Mouse (Mus musculus) left cerebral cortex, adult 18-20 months (tissue): ENCODE data around the gene Csmd2. TPM values are rescaled to one million over a fixed set of nuclear protein-coding genes. Genes with fewer than 3 reads are reported as not detected.

Experiments
- DNase-seq, 2 experiments: peaks; one replicate each; pipeline ENCODE4 v3.0.0; 2021 to 2022; ENCODE audit warnings: low spot score in 2 of 2, mixed read lengths in 1 of 2
- long read RNA-seq, 2 experiments: library from polyadenylated mRNA; stranded (forward); transcript quantifications; one replicate each; pipeline ENCODE4 v2.0.0; 2021
- total RNA-seq, 2 experiments: library from RNA; stranded (reverse); gene quantifications; 2 replicates each; pipeline ENCODE4 v1.2.3; 2021

The Csmd2 gene
- 10 to 100 TPM; 42.9 to 48.6 TPM for total RNA-seq
- long read RNA-seq, experiment 1, partial matches to known transcripts: 3 of 16 reads
- long read RNA-seq, experiment 1, other reads (novel, unspliced or antisense): 13 of 16 reads
- long read RNA-seq, experiment 2, partial matches to known transcripts: 2 of 11 reads
- long read RNA-seq, experiment 2, other reads (novel, unspliced or antisense): 9 of 11 reads

DNA sequence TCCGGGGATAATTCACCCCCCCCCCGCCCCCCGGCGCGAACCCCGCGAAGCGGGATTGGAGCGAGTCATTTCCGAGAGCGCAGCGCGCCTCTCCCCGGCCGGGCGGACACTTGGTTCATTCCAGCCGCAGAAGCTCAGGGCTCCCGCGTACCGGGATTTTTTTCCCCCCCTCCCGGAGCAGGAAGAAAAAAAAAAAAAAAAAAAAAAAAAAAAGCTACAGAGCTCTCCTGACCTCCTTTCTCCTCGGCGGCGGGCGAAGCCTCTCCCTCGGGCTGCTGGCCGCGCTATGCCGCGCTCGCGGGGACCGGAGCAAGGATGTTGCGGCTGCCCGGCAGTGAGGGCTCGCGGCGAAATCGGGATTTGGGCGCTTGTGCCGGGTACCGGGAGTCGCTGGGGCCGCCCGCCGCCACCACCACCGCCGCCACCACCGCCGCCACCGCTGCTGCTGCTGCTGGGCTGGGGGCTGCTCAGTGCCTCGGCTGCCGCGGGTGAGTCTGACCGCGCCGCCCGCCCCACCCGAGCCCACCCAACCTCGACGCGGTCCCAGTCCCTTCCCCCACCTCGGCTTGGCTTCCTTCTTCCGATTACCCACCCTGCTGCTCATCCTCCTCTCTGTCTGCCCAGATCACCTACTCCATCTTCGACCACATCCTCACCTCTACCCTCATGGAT is at the start of gene Csmd2:
Gene Csmd2, plus strand, starts transcription at position 74 of the 672 bp plus-strand sequence.
- DNase-seq: peak; percentile 62 to 79

DNA sequence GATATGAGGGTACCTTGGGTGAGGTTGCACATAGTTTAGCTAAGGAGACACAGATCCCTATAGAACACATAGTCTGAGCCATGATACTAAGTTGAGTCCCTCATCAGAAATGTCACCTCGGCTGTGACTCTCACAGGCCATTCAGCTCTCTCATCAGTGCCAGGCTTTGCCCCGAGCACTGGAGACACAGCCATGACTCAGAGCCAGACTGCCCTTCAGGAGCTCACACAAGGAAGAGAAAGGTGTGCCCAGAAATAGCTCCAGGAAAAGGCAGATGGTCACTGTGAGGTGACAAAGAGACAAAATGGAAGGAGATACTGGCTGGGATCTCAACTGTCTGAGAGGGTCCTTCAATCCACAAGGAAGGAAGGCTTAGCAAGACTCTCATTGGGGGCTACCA is 40.0 kb upstream of the Csmd2 start:
- DNase-seq: no peak

DNA sequence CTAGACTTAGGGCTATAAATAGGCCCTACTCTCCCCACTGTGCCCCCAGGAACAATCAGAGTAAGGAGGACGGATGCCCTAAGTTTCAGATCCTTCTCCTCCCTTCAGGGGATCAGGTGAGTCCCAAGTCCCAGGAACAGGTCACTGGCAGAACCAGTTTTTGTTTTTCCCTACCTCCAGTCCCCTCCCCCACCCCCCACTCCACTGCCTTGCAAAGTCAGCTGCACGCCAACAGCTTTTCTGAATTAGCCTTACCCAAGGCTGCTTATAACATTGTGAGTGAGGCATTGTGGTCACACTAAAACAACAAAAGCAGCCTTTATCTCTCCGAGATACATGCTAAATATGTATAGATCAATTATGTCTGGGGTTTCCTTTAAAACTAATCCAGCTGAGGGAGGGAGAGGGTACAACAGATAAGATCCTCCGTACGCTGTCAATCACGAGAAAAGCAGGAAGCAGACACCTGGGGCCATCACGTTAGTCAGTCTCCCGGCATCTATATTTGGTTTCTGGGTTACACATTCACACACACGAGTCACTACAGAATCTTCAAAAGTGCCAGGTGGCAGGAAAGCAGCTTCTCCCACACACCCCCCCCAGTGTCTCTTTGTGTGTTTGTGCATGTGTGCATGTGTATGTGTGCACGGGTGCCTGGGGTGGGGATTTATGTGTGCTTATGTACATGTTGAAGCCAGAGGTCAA is 34.5 kb upstream of the Csmd2 start:
- DNase-seq: no peak

DNA sequence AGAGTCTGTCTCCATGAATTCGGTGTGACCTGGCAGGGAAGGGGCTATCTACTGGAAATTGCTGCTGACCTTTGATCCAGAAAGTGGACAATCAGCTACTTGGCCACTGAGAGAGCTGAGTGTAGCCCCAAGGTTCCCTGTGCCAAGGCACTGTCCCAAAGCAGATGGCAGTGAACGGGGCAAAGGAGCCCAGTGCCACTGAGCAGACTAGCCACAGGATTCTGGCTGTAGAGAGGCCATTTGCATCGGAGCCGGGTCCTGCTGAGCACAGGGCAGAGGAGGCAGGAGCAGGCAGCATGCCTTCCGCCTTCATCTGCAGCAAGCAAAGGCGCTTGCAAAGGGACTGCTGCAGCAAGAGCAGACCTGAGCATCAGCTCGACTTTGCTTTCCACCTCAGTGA is 18.6 kb upstream of the Csmd2 start:
- no peak for DNase-seq

DNA sequence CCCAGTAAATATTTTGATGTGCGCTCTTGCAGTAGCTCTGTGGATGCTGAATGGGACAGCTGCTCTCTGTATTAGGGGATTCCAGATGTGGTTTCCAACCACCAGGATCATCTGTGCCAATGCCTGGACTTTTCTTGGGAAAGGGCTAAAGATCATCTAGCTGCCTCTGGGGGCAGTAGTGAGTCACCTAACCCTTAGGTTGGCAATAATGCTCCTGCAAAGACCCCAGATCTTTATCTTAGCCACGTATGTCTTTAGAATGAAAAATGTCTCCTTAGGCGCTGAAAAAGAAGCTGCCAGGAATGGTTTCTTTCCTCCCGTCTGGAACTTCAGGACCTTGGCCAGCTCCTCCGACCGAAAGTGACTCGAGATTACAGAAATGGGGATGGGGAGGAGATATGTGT is 17.6 kb upstream of the Csmd2 start:
- no peak for DNase-seq

DNA sequence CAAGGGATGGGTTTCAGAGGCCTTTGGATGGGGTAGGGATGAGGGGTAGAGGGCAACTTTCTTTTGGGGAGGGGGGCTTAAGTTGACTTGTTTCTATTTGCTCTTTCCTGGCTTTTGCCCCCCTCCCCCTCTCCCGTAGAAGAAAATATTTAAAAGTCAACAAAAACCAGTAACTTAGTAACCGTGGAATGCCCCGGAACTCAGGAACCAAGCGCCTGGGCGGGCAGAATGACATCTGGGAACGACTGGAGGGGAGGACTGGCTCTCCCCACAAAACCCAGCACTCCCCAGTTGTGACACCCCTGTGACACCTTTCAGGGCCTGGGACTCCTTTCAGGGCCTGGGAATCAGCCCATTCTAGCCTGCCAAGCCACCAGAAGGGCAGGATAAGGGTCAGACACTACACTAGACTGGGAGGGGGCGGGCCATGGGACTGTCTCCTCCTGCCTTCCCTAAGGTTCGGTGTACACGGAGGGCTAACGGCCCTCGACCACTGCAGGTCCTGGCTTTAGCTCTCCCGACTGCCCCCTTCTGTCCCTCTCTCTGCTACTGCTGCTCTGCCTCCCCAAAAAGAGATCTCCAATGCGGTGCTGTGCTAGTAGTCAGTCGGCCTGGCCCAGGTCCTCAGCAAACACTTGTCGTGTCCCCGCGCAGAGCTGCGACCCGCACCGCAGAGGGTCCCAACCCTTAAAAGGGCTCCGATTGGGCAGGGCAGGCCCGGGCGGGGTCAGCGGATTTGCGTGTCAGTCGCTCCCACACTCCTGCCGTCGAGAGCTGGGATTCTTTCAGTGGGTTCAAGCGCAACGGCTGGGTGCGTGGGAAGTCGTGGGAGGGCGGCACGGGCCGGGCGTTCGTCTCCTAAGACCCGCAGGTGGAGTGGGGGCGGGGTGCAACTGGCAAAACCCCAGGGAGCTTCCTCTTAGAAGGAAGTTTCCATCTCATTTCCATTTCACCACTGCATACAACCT is 16.5 kb upstream of the Csmd2 start, which contains the start of gene CK137956:
Gene CK137956, minus strand, starts transcription at position 51 of the 968 bp plus-strand sequence.
- no peak for DNase-seq

DNA sequence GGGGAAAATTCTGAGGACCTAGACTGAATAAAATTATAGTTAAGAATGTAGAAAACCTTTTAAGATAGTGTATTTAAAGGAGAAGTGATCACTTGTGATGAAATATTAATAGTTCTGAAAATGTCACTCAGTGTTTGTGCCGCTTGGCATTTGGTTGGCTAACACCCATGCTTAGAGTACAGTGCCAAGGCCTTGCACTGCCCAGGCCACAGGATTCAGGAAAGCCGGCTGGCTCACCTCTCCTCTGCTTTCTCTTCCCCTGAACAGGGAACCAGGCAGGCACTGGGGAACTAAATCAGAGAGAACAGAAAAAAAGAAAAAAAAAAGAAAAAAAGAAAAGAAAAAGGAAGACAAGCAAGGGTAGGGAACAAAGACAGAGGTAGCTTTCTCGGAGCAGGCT is 14.7 kb upstream of the Csmd2 start:
- DNase-seq: no peak

DNA sequence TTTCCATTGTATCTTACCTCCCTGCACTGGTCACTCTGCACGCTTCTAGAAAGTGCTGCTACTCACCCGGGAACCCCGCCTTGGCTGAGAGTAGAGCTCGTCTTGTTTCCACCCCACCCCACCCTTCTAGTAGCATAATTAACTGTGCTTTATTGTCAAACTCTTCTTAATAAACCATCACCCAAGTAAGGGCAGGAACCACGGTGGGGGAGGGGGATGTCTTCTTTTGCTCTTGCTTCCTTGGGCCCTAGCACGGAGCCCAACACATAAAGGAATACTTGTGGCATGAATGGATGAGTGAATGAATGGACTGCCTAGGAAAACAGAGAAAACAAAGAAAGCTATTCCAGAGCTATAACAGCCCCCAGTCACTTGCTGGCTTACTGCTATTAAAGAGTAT is 6.5 kb upstream of the Csmd2 start:
- DNase-seq: no peak

DNA sequence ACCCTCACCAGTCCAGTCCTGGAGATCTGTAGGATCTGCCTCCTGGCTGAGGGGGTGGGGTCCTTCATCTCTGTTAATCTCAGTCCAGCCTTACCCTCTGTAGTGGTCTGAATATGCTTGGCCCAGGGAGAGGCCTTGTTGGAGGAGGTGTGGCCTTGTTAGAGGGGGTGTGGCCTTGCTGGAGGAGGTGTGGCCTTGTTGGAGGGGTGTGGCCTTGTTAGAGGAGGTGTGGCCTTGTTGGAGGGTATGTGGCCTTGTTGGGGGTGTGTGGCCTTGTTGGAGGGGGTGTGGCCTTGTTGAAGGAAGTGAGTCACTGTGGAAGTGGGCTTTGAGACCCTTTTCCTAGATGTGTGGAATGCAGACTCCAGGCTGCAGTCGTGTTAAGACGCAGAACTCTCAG is 3.2 kb upstream of the Csmd2 start:
- DNase-seq: no peak

DNA sequence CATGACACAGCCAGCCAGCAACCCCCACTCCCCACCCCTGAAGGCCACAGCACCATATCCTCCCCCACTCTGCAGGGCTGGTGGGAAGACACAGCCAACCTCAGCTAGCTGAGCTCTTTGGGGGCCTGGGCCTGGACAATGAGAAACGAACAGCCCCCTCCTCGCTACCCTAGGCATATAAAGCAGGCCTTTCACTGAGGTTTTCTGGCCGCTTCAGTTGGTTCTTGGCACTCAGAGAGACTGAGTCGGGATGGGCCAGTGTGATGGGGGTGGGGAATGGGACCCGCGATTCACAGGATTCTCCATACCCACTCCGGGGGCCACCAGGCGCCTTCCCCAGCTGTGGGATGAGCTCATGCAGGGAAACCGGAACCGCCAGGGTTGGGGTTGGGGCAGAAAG is 1.8 kb upstream of the Csmd2 start:
- DNase-seq: no peak

DNA sequence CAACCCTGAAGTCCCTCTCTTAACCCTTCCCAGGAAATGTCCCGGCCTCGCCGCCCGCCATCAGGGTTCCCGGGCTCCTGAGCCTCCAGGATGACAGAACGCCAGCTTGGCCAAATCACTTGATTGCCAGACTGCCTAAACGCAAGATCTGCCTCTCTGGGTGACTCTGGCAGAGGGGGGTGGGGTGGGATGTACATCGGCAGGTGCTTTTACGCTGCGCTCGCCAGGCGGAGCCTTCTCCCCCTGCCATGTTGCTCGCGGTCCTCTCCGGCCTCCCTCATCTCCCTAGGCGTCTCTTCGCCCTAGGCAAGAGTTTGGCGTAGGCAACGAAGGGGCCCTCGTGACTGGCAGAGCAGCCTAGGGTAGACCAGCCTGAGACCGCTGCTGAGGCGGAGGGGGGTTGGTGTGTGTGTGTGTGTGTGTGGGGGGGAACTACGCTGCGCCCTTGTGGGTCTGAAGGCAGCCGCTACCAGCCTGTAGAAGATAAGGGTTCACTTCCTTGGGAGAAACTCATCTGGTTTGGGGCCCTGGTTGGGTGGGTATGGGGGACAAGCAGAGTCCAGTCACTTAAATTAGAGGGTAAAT is 1.1 kb upstream of the Csmd2 start:
- DNase-seq: peak; percentile 32 to 61

DNA sequence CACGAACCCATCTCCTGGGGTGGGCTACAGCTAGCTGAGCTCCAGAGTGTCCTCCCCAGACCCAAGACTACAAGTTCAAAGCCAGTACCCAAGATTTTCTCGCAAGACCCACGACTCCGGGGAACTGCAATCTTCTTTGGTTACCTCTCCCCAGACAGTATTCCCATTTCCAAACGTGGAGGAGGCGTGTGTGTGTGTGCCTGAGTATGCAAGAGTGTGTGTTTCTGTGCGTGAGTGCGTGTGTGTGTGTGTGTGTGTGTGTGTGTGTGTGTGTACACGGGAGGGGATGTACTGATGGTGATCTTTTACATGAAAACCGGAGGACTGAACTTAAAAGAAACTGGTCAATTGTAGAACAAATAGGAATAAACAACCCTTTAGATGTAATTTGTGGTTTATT is 387 bp upstream of the Csmd2 start:
- DNase-seq: peak; percentile 32 to 34

DNA sequence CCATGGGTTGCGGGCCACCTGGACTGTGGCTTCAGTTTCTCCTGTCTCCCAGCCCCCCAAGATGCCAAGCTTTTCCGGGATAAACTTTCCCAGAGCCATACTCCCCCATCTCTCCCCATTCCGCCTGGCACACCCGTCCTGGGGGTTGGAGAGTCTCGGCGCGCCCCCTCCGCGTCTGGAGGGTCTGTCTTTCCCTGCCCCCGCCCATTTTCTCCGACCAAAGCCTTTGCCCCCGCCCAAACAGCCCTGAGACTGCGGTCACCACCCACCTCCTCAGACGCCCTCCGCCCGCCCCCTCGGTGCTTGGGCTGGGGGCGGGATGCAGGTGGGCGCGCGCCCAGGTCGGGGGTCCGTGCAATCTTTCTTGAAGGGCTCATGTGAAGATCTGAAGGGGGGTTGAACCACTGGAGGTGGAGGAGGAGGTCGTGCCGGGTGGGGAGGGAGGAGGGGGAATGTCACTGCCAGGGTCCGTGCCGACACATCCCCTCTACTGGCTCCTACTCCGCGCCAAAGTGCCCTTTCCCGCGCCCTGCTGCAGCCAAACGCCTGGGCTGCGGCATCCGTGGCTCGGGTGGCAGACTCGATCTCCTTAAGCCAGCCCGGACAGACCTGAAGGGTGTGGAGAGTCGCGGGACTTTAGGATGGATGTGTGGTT is 996 bp downstream of the Csmd2 start:
- no peak for DNase-seq

DNA sequence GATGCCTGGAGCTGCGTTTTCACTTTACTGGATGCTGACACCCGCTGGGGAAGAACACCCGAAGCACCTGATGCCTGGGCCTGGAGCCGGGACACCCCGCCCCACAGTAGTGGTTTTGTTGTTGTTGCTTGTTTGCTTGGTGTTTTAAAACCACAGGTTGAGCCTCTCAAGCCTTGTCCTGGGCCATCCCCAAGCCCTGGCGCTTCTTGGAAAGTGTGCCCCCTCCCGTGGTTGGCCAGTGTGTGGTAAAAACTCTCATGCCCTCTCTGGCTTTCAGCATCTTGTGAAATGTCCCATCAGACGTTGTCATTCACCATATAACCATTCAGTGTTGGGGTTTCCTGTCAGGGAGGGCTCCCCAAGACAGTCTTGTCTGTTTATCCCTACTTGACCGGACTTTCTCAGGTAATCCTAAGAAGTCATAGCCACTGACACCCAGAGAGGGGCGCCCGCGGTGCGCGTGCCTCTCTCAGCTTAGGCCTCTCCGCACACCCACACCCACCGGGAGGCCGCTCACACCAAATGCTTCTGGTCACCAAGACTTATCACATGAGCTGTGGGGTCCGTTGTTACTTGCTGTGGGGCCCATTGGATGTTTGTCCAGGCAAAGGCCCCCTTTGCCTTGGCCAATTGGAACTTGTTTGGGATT is 1.8 kb downstream of the Csmd2 start:
- peak; percentile 65 to 75 for DNase-seq

DNA sequence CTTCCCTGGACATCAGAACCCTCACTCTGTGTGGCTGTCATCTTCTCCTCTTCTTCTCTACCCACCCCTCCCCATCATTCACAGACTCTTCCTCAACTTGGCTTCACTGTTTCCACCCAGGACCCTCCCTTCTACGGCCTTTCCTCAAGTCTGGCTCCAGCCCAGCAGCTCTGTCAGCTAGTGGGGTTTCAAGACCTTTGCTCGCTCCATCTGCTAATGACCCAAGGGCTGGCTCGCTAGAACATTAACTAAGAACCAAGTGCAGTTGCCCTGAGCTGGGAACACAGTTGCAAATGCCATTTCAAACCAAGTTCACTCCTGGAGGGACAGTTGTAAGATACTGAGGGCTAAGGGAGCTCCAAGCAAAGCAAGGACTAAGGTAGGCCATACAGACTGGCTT is 11.6 kb downstream of the Csmd2 start:
- no peak for DNase-seq

DNA sequence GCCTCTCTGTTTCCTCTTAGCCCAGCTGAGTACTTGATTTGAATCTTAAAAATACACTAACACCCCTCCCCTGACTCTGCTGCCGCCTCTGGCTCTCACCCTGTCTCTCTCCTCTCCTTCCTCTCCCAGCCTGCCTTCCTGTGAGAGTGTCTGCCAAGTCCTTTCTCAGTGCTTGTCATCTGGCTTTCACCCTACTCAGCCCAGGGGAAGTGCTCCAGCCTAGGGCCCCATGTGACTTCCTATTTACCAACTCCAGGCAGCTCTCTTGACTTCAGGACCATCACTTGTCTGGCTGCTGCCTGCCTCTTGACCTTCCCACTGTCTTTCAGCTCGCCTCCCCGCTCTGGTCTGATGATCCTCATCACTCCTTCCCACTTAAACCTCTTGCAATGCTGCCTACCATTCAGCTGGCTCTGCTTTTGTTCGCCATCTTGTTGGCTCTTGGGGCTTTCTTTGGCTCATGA is 15.0 kb downstream of the Csmd2 start:
- peak; percentile 25 to 50 for DNase-seq

DNA sequence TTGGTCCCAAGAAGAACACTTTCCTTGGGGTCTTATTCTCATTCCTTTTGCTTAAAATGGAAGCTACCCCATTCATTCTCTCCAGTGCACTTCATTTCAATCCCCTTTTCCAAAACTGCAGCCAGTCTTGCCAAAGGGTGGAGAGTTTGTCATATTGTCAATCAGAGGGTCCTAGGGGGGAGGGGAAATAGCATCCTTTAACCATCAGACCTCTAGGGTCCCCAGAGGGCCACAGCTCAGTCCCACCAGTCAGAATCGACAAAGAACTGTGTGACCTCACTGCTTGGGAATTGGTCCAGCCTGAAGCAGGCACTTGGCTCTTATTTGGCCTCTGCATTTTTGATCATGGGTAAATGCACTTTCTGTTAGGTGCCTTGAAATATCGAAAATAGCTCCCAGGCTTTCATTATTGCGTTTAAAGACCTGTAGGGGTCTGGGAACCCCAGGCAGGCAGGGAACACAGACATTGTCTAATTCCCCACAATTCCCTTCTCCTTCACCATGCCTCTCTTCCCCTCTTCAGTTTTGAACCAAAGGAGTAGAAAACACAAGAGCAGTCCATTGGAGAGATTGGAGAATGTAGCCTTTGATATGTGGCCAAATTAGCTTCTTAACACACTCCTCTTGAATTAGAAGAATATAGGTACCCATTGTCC is 17.3 kb downstream of the Csmd2 start:
- DNase-seq: no peak

DNA sequence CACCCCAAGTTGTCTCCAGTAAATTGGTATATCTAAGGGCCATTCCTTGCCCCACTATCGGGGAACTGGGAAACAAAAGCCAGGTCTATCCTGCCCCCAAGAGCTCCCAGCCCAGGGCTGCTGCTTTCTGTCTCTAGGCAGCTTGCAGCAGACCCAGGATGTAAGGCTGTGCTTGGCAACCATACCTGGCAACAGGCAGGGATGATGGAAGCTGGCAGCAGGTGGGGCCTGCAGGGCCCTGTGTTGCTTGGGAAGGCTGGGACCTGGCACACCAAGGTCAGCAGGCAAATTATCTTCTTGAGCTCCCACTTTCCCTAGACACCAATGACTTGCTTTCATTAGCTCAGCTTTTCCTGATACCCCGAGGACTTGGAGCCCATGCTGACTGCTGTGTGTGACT is 31.8 kb downstream of the Csmd2 start:
- no peak for DNase-seq

DNA sequence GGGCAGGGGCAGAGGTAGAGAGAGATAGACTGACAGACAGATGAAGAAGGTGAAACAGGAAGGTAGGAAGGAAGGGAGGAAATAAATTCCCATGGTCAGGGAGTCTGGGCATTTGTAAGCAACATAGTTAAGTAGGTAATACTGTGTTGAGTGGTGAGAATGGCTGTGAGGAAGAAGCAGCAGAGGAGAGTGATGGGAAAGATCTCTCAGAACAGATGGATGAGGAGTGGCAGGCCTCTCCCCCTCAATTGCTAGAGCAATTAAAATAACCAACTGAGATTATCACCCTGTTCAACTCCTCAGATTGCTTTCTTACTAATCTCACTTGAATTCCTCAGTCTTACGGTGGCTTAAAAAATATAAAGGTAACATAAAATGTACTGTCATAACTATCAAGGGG is 40.6 kb downstream of the Csmd2 start:
- DNase-seq: no peak
